In genomic region chr12:29368820-29369175, GRCm38 (mm10) we compare ENCODE assay signal across 9 mouse cellular contexts.
DNase-seq lines count a peak whose midpoint lies in the region; ATAC-seq lines count a peak whose summit lies in the region.
"Had no signal": no experiment of that assay in that cellular context is flagged by ENCODE, and none has a peak within 500 bp of the region (broad histone marks: within the 10 kb centered on the region; RNA-seq: fewer than 3 reads in every experiment).

No protein-coding gene starts in this region.

- H3K4me2 ChIP-seq in heart, embryonic 11.5 days = peak overlapping the region; percentile 61
- H3K4me2 ChIP-seq in forebrain, embryonic 13.5 days = peak overlapping the region; percentile 57
- peak overlapping the region; percentile 54 for H3K4me2 ChIP-seq in limb, embryonic 13.5 days (replicated peaks)

- no peak for DNase-seq in heart, adult 8-10 months (ENCODE audit: low spot score)
- DNase-seq in brain, adult 2 months (ENCODE audit: low read depth, low spot score) = peak; percentile 66
- no peak for DNase-seq in spleen, adult 18-20 months
- DNase-seq in left cerebral cortex, postnatal 4 days = no peak
- no peak for DNase-seq in adrenal gland, adult 18-20 months (ENCODE audit: low spot score in 2 of 2)
- DNase-seq: thymus, postnatal 25 days had no signal

- H3K9me3 ChIP-seq in heart, embryonic 11.5 days (replicated peaks; ENCODE audit: control insufficient read depth, low read length) = no peaks in the 10 kb centered on the region
- no peaks in the 10 kb centered on the region; the same call in 1 of the 2 replicates for H3K9me3 ChIP-seq in forebrain, embryonic 13.5 days (replicated peaks)
- H3K9me3 ChIP-seq in limb, embryonic 13.5 days = no peaks in the 10 kb centered on the region

- H3K36me3 ChIP-seq in heart, embryonic 11.5 days (ENCODE audit: control insufficient read depth, insufficient read depth, low read length) = no peaks in the 10 kb centered on the region
- no peaks in the 10 kb centered on the region for H3K36me3 ChIP-seq in forebrain, embryonic 13.5 days (ENCODE audit: poor library complexity, severe bottlenecking)
- H3K36me3 ChIP-seq in limb, embryonic 13.5 days = no peaks in the 10 kb centered on the region

- intact Hi-C loops in left cerebral cortex, postnatal 4 days (cut with DNase I) = no loop called here

- H3K27ac ChIP-seq in heart, embryonic 11.5 days (ENCODE audit: low read depth, low read length) = no peak overlapping the region
- peak overlapping the region; percentile 94 for H3K27ac ChIP-seq in forebrain, embryonic 13.5 days
- no peak overlapping the region for H3K27ac ChIP-seq in limb, embryonic 13.5 days

- 30% methylated on average over 5 of the region's 5 CpGs for WGBS in heart, embryonic 11.5 days (ENCODE audit: insufficient replicate concordance)
- WGBS in forebrain, embryonic 13.5 days = 3% methylated on average over 5 of the region's 5 CpGs
- WGBS in limb, embryonic 13.5 days = 38% methylated on average over 5 of the region's 5 CpGs

- H3K9ac ChIP-seq in heart, embryonic 11.5 days (ENCODE audit: low read depth, low read length) = no peak overlapping the region
- peak overlapping the region; percentile 56 for H3K9ac ChIP-seq in forebrain, embryonic 13.5 days
- no peak overlapping the region for H3K9ac ChIP-seq in limb, embryonic 13.5 days

- ATAC-seq in heart, embryonic 11.5 days (replicated peaks; ENCODE audit: insufficient number of reproducible peaks, low FRiP score, low TSS enrichment) = no peak
- peak; percentile 60; the same call in 1 of the 2 replicates for ATAC-seq in forebrain, embryonic 13.5 days
- no peak for ATAC-seq in limb, embryonic 13.5 days (ENCODE audit: low FRiP score, low read depth)

- no peak overlapping the region for H3K4me3 ChIP-seq in heart, embryonic 11.5 days (ENCODE audit: low read depth, low read length)
- peak overlapping the region; percentile 28 for H3K4me3 ChIP-seq in forebrain, embryonic 13.5 days
- no peak overlapping the region for H3K4me3 ChIP-seq in limb, embryonic 13.5 days

- H3K27me3 ChIP-seq in heart, embryonic 11.5 days (ENCODE audit: control insufficient read depth, insufficient read depth, low read length) = no peaks in the 10 kb centered on the region
- H3K27me3 ChIP-seq in forebrain, embryonic 13.5 days = no peaks in the 10 kb centered on the region
- no peaks in the 10 kb centered on the region for H3K27me3 ChIP-seq in limb, embryonic 13.5 days

- H3K4me1 ChIP-seq in heart, embryonic 11.5 days (ENCODE audit: control insufficient read depth, insufficient read depth, low read length) = 0 out of 2 replicates have a peak, but pooled peaks cover 2% of the 10 kb centered on the region
- H3K4me1 ChIP-seq in forebrain, embryonic 13.5 days = peaks cover 32% of the 10 kb centered on the region
- H3K4me1 ChIP-seq in limb, embryonic 13.5 days = peaks cover 12% of the 10 kb centered on the region
